Mouse (Mus musculus): ENCODE data around the gene 2510009E07Rik.
A peak's percentile ranks its signal among the peaks of the same experiment; 100 is the strongest.

- TF ChIP-seq CTCF (IDR thresholded peaks at IDR 0.05; ENCODE audit: low read depth) (peak; percentile 77), EP300 (IDR thresholded peaks at IDR 0.05; ENCODE audit: low read depth) (no peak)
Measured at GRCm38 (mm10) chr16:21727897-21728364, 33.5 kb upstream of the 2510009E07Rik start.
